Mouse (Mus musculus): ENCODE data around the gene Zfp580.

DNA sequence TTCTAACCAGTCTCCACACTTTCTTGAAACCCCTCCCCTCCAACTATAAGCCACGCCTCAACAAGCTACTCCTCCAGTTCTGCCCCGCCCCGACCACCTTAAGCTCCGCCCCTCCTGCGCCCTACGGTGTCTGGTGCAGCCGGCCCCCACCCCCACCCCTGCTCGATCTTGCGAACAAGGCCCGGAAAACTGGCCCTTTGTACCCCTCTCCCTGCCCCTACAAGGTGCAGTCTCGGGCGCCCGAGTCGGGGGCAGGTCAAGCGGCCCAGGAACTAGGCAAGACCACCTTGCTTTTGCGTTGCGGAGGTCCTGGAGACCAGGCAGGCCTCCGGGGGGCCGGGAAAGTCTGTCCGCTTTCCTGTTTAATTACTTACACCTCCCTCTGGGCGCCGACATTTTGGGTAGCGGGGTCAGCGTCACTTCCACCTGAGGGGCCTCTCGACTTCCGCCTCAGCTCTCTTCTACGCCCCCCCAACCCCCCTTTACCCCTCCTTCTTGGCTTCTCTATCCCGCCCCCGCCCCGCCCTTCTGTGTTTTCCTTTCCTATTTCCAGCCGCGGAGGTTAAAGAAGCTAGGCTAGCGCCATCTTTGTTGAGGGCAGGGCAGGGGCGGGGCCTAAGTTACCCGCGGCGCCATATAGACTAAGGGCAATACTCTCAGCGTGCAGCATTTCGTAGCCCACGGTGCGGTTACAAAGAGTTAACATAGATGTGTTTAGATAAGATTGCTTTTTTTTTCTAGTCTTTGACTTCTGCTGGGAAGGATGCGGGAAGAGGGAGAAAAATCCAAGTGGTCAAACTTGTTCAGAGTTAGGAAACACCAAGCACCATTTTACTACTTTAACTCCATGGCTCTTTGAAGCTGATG, 36.9 kb upstream of the Zfp580 start, which contains the start of the genes Zfp524 and Fiz1:
- TF ChIP-seq CTCF (conservative IDR thresholded peaks at IDR 0.05; ENCODE audit: low read length) (no peak), NANOG (IDR thresholded peaks at IDR 0.05; ENCODE audit: borderline replicate concordance, low read length) (no peak)

Data from E14TG2a.4 (cell line).